Mouse (Mus musculus) kidney, adult 8-10 months (tissue): ENCODE measurements around the gene Spsb1.

Source experiments
- DNase-seq, 2 experiments: peaks; one replicate each; pipeline ENCODE4 v3.0.0; 2022

Gene Spsb1

GRCm38 (mm10) chr4:149854770-149855169 is 100.1 kb downstream of the Spsb1 start:
- DNase-seq, result no peak

DNA sequence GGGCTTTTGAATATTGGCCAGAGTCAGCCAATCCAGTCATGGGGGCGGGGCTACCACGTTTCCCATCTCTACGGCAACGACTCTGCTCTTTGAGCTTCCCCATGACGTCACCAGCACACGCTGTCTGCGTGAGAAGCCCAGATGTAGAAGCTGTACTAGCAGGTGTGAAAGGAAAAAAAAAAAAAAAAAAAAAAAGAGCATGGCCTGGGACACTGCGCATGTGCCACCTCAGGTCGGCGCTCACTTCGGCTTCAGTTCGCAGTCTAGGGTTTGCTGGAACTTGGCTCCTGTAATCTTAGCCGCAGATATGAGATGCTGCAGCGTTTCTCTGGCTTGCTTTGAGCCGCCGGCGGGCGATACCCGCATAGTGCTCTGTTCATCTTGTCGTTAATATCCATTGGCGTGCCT is 100.5 kb downstream of the Spsb1 start:
- DNase-seq, result peak in 1 of 2 experiments; percentile 37

DNA sequence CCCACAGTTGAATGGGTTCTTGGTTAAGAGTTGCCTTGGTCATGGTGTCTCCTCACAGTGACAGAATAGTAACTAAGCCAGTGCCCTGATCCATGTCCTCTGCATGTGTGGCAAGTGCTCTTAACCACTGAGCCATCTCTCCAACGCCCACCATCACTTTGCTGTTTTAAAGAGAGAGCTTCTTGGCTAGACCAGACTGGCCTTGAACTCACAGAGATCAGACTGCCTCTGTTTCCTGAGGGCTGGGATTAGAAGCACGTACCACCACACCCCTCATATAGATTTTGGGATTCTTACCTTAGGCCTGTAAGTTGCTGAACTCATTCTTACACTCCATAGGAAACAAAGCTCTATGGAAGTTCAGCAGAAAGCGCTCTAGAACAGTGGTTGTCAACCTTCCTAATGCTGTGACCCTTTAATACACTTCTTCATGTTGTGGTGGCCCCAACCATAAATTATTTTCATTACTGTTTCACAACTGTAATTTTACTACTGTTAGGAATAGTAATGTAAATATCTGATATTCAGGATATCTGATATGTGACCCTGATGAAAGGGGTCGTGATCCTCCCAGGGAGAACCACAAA is 101.1 kb downstream of the Spsb1 start:
- DNase-seq, result no peak

GRCm38 (mm10) chr4:149851554-149851953 is 103.3 kb downstream of the Spsb1 start:
- DNase-seq, result no peak

- no peak for DNase-seq
Observed at GRCm38 (mm10) chr4:149850674-149851073, 104.2 kb downstream of the Spsb1 start.

DNA sequence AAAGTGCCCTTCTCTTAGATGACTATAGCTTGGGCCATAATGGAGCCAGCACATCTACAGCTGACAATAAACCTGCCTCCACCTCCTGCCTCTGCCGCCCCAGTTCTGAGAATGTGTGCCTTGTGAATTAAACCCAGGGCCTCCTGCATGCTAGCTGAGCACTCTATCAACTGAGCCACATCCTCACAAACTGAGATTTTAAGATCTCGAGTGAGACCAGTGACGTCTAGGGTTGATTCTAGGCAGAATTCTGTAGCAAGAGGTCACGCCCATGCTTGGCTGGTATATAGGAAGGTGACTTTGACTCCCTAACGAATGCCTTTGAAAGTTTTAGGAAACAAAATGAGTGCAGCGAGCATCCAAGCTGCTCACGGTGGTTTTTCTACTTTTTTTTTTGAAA is 104.8 kb downstream of the Spsb1 start:
- no peak for DNase-seq

- DNase-seq, result no peak
Observed at GRCm38 (mm10) chr4:149849035-149849434, 105.8 kb downstream of the Spsb1 start.

DNA sequence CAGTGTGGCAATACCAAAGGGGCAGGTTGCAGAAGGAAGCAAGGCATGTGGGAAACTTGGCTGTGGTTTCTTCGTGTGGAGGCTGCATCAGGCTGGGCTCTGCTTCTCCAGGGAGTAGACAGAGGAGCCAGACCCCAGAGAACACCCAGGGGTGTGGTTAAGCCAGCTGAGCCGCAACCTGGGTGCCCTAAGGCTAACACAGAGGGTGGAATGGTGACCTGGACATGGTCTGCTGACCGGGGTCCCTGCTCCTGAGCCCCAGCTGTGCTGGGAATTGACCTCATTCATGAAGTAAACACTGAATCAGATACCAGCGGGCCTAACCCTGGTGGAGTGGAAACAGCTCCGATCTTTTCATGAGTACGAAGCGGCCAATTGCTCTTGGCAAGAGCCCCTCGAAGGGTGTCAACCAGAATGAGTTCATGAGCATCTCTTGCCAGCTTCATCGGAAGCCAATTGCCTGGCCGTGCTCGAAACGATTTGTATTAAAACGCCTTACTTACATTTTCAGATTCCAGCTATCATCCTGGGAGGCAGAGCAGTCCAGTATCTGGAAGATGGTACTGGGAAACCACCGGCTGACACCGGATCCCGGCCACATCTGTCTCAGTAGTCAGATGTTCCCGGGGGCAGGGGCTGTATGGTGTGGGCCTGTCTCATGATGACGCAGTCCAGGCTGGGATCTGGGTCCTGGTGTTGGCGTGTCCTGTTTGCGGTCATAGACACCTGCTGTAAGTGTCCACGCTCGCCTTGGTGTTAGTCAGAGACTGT is 107.8 kb downstream of the Spsb1 start:
- no peak for DNase-seq
